Mouse (Mus musculus): ENCODE data around the gene Pde9a. TPM values are rescaled to one million over a fixed set of nuclear protein-coding genes. Genes with fewer than 3 reads are reported as not detected.
A peak's percentile ranks its signal among the peaks of the same experiment; 100 is the strongest.

Gene Pde9a
- polyA plus RNA-seq, 1 experiment, result 83.6 TPM

DNA sequence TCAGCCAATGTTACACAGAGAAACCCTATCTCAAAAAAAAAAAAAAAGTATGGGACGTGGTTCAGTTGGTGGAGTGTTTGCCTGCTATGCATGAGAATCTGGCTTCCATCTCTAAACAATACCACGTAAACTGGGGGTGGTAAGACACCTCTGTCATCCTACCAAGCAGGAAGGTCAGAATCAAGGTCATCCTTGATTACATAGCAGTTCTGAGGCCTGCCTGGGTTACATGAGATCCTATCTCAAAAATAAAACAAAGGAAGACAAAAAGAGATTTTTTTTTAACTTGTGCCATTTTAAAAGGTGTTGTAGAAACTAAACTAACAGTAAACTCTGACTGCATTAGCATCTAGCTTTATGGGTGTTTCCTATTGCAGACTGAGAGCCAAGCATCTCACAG lies 66.8 kb downstream of the Pde9a start:
- no peak for DNase-seq
- Histone ChIP-seq H3K4me3 (replicated peaks; ENCODE audit: extremely low read depth, low read depth, low read length) (no peak overlapping the region), H3K4me1 (ENCODE audit: control insufficient read depth, insufficient read depth, low read length) (peaks cover 9% of the 10 kb centered on the region)
- 28% methylated on average over 2 of the region's 2 CpGs for WGBS
- TF ChIP-seq CTCF (IDR thresholded peaks at IDR 0.05; ENCODE audit: insufficient read depth, low read length), result no peak
- TF ChIP-seq POLR2A (IDR thresholded peaks at IDR 0.05; ENCODE audit: borderline replicate concordance, extremely low read depth, low read depth, low read length), result no peak

DNA sequence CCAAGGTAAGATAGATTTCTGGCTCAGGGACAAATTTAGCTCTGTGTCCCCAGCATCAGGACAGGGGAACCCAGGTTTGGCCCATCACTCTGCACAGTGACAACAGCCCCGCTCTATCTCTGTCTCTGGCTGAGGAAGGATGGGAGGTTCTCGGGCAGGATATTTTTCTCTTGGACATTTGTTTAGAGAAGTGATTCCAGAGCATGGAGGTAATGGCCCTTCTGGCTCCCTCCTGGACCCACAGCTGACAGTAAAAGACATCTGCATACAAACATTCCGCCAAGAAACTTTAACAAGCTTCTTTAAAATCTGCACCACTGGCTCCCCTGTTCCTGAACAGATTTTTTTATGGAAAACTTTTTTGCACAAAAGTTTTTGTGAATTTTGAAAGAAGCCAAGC lies 67.5 kb downstream of the Pde9a start:
- peaks cover 9% of the 10 kb centered on the region for H3K4me1 ChIP-seq (ENCODE audit: control insufficient read depth, insufficient read depth, low read length)
- TF ChIP-seq CTCF (IDR thresholded peaks at IDR 0.05; ENCODE audit: insufficient read depth, low read length) (no peak), POLR2A (IDR thresholded peaks at IDR 0.05; ENCODE audit: borderline replicate concordance, extremely low read depth, low read depth, low read length) (no peak)
- DNase-seq, result no peak
- WGBS, result 33% methylated on average over 3 of the region's 3 CpGs
- H3K4me3 ChIP-seq (replicated peaks; ENCODE audit: extremely low read depth, low read depth, low read length), result no peak overlapping the region

DNA sequence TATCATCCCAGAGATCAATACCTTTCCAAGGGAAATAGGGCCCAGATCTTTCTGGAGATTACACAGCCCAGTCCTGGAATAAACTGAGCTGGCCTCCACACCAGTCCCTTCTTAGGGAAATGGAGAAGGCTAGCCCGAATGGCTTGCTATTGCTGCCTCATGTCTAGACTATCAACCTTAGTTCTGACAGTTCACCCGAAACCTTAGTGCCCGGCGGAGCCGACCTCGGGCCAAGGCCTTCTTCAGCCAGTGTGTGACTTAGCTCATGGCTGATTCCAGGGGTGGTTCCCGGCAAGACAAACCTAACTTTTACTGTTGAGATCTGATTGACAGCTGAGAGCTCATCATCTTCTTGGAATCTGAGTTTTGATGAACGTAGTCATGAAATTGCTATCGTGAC lies 68.0 kb downstream of the Pde9a start:
- 67% methylated on average over 9 of the region's 9 CpGs for WGBS
- no peak for DNase-seq
- Histone ChIP-seq H3K4me3 (replicated peaks; ENCODE audit: extremely low read depth, low read depth, low read length) (no peak overlapping the region), H3K4me1 (ENCODE audit: control insufficient read depth, insufficient read depth, low read length) (peaks cover 9% of the 10 kb centered on the region)
- TF ChIP-seq CTCF (IDR thresholded peaks at IDR 0.05; ENCODE audit: insufficient read depth, low read length), result no peak
- TF ChIP-seq POLR2A (IDR thresholded peaks at IDR 0.05; ENCODE audit: borderline replicate concordance, extremely low read depth, low read depth, low read length), result no peak

DNA sequence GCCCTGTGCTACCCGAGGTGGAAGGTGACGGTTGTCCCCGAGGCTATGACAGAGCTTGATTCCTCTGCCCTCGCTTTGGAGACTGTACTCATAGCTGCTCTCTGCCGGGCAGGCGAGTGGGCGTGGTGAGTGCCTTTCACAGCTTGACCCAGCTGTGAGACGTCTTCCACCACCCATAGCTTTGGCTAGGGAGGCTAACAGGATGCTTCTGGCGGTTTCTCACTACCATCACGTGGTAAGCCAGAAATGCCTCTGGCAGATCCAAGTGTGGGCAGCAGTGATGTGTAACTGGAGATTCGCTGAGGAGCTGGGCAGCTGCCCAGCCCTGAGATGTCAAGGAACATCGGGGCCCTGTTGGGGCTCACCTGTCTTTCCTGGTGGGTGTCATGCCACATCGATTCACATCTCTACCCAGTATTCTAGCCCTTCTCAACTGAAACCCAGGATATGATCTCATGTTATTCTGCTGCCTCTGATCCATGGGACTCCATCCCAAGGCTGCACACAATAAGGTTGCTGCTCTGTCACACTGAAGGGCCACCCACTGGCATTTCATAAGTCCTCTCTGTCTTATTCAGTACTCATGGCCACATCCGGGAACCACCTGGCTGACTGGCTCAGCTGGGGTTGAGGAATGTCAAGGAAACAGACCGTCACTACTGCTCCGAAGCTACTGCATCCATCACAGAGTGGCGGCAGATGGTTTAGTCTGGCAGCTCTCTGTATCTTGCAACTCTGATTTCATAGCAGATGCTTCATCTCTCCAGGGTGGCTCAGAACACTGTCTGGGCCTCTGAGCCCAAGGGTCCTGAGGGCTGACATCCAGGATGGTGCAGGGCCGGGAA lies 70.9 kb downstream of the Pde9a start:
- Histone ChIP-seq H3K4me3 (replicated peaks; ENCODE audit: extremely low read depth, low read depth, low read length) (no peak overlapping the region), H3K4me1 (ENCODE audit: control insufficient read depth, insufficient read depth, low read length) (peaks cover 4% of the 10 kb centered on the region; the same call in 1 of the 2 replicates)
- peak; percentile 40 for DNase-seq
- WGBS, result 60% methylated on average over 18 of the region's 18 CpGs
- TF ChIP-seq CTCF (IDR thresholded peaks at IDR 0.05; ENCODE audit: insufficient read depth, low read length), result no peak
- TF ChIP-seq POLR2A (IDR thresholded peaks at IDR 0.05; ENCODE audit: borderline replicate concordance, extremely low read depth, low read depth, low read length), result no peak

DNA sequence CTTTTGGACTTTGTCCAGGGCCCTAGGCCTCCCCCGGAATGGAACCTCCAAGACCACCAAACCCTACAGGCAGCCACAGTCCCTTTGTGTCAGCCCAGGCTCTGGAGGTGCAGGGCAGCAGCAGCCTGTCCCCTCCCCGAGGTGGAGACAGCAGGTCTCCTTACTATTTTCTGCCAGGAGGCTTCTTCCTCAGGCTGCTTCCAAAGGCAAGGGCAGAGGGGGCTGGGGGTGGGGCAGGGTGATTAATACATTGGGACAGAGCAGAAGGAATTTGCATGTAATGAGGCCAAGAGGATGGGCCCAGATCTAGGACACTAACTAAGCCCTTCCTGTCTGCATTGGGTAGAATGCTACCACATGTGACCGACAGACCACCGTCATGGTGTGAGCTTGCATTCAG lies 74.4 kb downstream of the Pde9a start:
- no peak for TF ChIP-seq POLR2A (IDR thresholded peaks at IDR 0.05; ENCODE audit: borderline replicate concordance, extremely low read depth, low read depth, low read length)
- no peak for TF ChIP-seq CTCF (IDR thresholded peaks at IDR 0.05; ENCODE audit: insufficient read depth, low read length)
- WGBS, result 73% methylated on average over 4 of the region's 4 CpGs
- no peak for DNase-seq
- no peak overlapping the region for H3K4me3 ChIP-seq (replicated peaks; ENCODE audit: extremely low read depth, low read depth, low read length)
- no peaks in the 10 kb centered on the region; the same call in 1 of the 2 replicates for H3K4me1 ChIP-seq (ENCODE audit: control insufficient read depth, insufficient read depth, low read length)

DNA sequence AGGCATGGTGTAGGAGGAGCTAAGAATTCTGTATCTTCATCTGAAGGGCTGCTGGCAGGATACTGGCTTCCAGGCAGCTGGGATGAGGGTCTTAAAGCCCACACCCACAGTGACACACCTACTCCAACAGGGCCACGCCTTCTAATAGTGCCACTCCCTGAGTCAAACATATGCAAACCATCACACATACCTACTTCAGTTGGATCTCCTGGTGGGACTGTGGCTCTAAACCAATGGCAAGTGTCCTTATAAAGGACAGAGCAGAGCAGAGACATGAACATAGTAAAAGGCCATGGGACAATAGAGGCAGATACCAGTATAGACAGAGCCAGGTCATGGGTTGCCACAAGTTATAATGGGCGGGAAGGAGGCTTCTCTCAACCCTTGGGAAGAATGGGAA lies 76.5 kb downstream of the Pde9a start:
- DNase-seq, result no peak
- 91% methylated on average over 2 of the region's 2 CpGs for WGBS
- no peak for TF ChIP-seq CTCF (IDR thresholded peaks at IDR 0.05; ENCODE audit: insufficient read depth, low read length)
- no peak for TF ChIP-seq POLR2A (IDR thresholded peaks at IDR 0.05; ENCODE audit: borderline replicate concordance, extremely low read depth, low read depth, low read length)
- Histone ChIP-seq H3K4me3 (replicated peaks; ENCODE audit: extremely low read depth, low read depth, low read length) (no peak overlapping the region), H3K4me1 (ENCODE audit: control insufficient read depth, insufficient read depth, low read length) (no peaks in the 10 kb centered on the region)

DNA sequence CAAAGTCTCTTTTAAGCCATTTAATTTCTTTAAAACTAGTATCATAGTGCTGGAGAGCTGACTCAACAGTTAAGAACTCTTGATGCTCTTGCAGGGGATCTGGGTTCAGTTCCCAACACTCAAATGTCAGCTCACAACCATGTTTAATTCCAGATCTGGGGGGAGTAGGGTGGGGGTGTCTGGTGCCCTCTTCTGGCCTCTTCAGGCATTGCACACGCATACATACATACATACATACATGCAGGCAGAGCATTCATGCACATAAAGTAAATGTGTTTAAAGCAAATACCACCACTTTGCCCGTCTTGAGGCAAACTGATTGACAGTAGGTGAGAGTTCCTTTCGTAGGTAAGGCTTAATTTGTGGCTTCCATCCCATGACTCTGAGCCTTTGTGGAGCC lies 80.8 kb downstream of the Pde9a start:
- H3K4me1 ChIP-seq (ENCODE audit: control insufficient read depth, insufficient read depth, low read length), result no peaks in the 10 kb centered on the region
- 90% methylated on average over 3 of the region's 3 CpGs for WGBS
- no peak for DNase-seq
- no peak for TF ChIP-seq POLR2A (IDR thresholded peaks at IDR 0.05; ENCODE audit: borderline replicate concordance, extremely low read depth, low read depth, low read length)
- peak; percentile 45 for TF ChIP-seq CTCF (IDR thresholded peaks at IDR 0.05; ENCODE audit: insufficient read depth, low read length)
- H3K4me3 ChIP-seq (replicated peaks; ENCODE audit: extremely low read depth, low read depth, low read length), result no peak overlapping the region

DNA sequence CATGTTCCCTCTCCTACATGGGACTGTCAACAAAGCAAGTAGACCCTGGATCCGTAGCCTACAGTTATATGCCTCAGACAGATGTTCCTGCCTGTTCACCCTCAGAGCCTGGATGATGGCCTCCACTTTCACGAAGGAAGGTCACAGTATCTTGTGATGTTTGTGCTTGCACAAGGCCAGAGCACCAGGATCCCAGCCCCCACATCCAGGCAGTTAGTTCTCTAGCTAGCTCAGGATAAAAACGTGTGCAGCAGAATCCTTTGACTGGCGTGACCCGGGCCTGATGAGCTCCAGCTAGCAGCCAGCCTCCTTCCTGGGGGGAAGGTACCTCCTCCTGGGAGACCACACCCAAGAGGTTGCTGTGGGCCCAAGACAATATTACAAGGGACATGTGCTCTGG lies 82.5 kb downstream of the Pde9a start:
- DNase-seq, result no peak
- Histone ChIP-seq H3K4me1 (ENCODE audit: control insufficient read depth, insufficient read depth, low read length) (no peaks in the 10 kb centered on the region), H3K4me3 (replicated peaks; ENCODE audit: extremely low read depth, low read depth, low read length) (no peak overlapping the region)
- no peak for TF ChIP-seq POLR2A (IDR thresholded peaks at IDR 0.05; ENCODE audit: borderline replicate concordance, extremely low read depth, low read depth, low read length)
- no peak for TF ChIP-seq CTCF (IDR thresholded peaks at IDR 0.05; ENCODE audit: insufficient read depth, low read length)
- 57% methylated on average over 5 of the region's 5 CpGs for whole genome bisulfite sequencing

DNA sequence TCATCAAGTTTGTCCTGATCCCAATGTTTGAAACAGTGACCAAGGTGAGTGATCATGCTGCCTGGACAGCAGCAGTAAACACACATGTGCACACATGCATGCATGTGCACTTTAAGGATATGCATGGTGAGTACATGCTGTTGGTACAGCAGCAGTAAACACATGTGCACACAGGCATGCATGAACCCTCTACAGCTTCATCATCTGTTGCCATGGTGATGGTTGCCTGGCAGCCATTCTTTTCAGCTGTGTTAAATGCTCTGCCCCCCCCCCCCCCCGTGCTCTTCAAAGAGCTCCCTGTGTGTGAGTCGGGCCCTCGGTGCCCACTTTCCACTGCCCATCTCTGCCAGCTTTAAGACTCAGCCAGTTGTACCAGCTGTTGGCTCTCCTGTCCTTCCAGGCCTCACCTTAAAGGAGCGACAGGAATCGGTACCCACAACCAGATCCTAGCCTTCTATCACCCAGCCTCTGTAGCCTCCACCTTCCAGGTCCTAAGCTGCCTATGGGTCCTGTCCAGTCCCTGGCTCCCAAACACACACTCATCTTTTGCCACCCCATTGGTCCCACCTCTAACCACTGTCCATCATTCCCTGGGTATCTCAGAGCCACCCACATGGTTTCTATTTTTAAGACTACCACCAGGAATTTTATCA lies 84.9 kb downstream of the Pde9a start:
- WGBS, result 80% methylated on average over 5 of the region's 5 CpGs
- no peak overlapping the region for H3K4me3 ChIP-seq (replicated peaks; ENCODE audit: extremely low read depth, low read depth, low read length)

DNA sequence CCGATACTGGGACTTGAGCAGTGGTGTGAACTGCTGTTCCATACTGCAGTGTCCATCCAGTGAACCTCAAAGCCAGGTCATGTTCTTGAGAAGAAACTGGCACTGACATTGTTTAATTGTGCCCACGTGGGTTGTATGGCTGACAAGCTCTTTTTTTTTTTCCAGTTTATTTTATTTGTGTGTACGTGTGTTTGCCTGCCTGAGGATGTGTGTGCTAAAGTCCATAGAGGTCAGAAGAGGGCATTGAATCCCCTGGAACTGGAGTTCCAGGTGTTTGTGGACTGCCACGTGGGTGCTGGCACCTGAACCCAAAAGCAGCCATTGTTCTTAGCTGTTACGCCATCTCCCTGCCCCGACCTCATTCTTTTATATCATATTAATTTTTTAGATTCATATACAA lies 88.4 kb downstream of the Pde9a start:
- 76% methylated on average over 6 of the region's 6 CpGs for WGBS
- Histone ChIP-seq H3K4me1 (ENCODE audit: control insufficient read depth, insufficient read depth, low read length) (no peaks in the 10 kb centered on the region), H3K4me3 (replicated peaks; ENCODE audit: extremely low read depth, low read depth, low read length) (no peak overlapping the region)
- no peak for TF ChIP-seq POLR2A (IDR thresholded peaks at IDR 0.05; ENCODE audit: borderline replicate concordance, extremely low read depth, low read depth, low read length)
- TF ChIP-seq CTCF (IDR thresholded peaks at IDR 0.05; ENCODE audit: insufficient read depth, low read length), result no peak
- DNase-seq, result no peak

More for the DNA sequence above, 84.9 kb downstream of the Pde9a start:
- DNase-seq, result no peak
- TF ChIP-seq CTCF (IDR thresholded peaks at IDR 0.05; ENCODE audit: insufficient read depth, low read length) (no peak), POLR2A (IDR thresholded peaks at IDR 0.05; ENCODE audit: borderline replicate concordance, extremely low read depth, low read depth, low read length) (no peak)
- no peaks in the 10 kb centered on the region for H3K4me1 ChIP-seq (ENCODE audit: control insufficient read depth, insufficient read depth, low read length)

Measured in lung, adult 2 months (tissue).